ENCODE assay signal across 8 mouse cellular contexts in the genomic region with DNA sequence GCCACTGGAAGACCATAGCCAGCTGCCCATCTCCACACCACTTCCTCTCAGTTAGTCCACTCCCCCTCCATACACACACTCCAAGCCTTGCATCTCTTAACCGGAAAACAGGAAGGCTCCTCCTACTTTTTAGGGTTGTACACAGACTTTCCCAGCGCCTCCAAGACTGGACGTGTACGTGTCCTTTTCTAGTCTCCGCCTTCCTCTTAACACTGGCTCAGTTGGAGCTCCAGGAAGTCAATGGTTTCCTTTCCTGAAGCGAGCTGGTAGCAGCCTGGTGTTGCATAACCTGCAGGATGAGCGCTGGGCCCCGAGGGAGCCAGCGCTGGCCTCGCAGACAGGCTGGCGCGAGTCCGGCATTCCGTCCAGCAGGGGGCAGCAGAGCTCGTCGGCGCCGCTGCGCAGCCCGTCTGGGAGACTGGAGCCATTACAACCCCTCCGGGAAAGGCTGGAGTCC.
DNase-seq lines count a peak whose midpoint lies in the region; ATAC-seq and TF ChIP-seq lines count a peak whose summit lies in the region.

No protein-coding gene starts in this region.

- no peak overlapping the region for H3K9ac ChIP-seq in hindbrain, embryonic 11.5 days (ENCODE audit: low read depth, low read length)
- peak overlapping the region; percentile 50 for H3K9ac ChIP-seq in lung, embryonic 16.5 days (ENCODE audit: low read length)

- in situ Hi-C loops in Patski (cut with MboI; ENCODE audit: low pct_unique_long_range_greater_than_20kb): no loop called here

- DNase-seq in Patski (ENCODE audit: low read depth, low spot score): peak; percentile 43
- DNase-seq in cerebellum, postnatal 10 days: peak; percentile 97 to 98
- DNase-seq in frontal cortex, postnatal 10 days (ENCODE audit: low spot score in 2 of 2): peak; percentile 67 to 86
- DNase-seq in hindbrain, embryonic 11.5 days (ENCODE audit: low spot score): peak; percentile 95
- DNase-seq in layer of hippocampus, adult 9-11 months: peak; percentile 86
- peak; percentile 80 for DNase-seq in ovary, adult 18-20 months (ENCODE audit: low spot score)
- peak; percentile 76 for DNase-seq in thymus, postnatal 0 days (ENCODE audit: low spot score)

- no peaks in the 10 kb centered on the region for H3K9me3 ChIP-seq in hindbrain, embryonic 11.5 days (ENCODE audit: control insufficient read depth, low read length)
- no peaks in the 10 kb centered on the region for H3K9me3 ChIP-seq in lung, embryonic 16.5 days (ENCODE audit: control insufficient read depth, low read length)

- H3K27me3 ChIP-seq in Patski: no peaks in the 10 kb centered on the region
- no peaks in the 10 kb centered on the region for H3K27me3 ChIP-seq in hindbrain, embryonic 11.5 days (ENCODE audit: control insufficient read depth, insufficient read depth, low read length)
- H3K27me3 ChIP-seq in lung, embryonic 16.5 days (ENCODE audit: control insufficient read depth, insufficient read depth, low read depth, low read length): no peaks in the 10 kb centered on the region

- H3K36me3 ChIP-seq in hindbrain, embryonic 11.5 days (ENCODE audit: control insufficient read depth, insufficient read depth, low read length): no peaks in the 10 kb centered on the region
- no peaks in the 10 kb centered on the region for H3K36me3 ChIP-seq in lung, embryonic 16.5 days (ENCODE audit: control insufficient read depth, insufficient read depth, low read length)

- CTCF ChIA-PET in Patski (lab: Charles Lee): interaction anchor here (0.9 to 1.6 kb wide), 7 partner anchors 8 to 291 kb away, joined by 3 to 7 read pairs (median 3); no protein-coding TSS in a partner anchor

- H3K27ac ChIP-seq in hindbrain, embryonic 11.5 days (ENCODE audit: low read depth, low read length): no peak overlapping the region
- H3K27ac ChIP-seq in lung, embryonic 16.5 days (ENCODE audit: low read length): peak overlapping the region; percentile 91

- peak overlapping the region; percentile 29; the same call in 1 of the 2 replicates for H3K4me2 ChIP-seq in hindbrain, embryonic 11.5 days (replicated peaks; ENCODE audit: low read depth, low read length)
- peak overlapping the region; percentile 38 for H3K4me2 ChIP-seq in lung, embryonic 16.5 days (ENCODE audit: low read depth, low read length)

- TF ChIP-seq CTCF in Patski (IDR thresholded peaks at IDR 0.05): peak; percentile 100

- ATAC-seq in Patski: peak; percentile 98
- ATAC-seq in hindbrain, embryonic 11.5 days (ENCODE audit: low FRiP score): peak; percentile 83
- ATAC-seq in lung, embryonic 16.5 days (ENCODE audit: low read depth): peak; percentile 98

- peak overlapping the region; percentile 12; the same call in 1 of the 2 replicates for H3K4me3 ChIP-seq in hindbrain, embryonic 11.5 days (ENCODE audit: low read depth, low read length)
- peak overlapping the region; percentile 18 for H3K4me3 ChIP-seq in lung, embryonic 16.5 days (ENCODE audit: low read length)

- POLR2A ChIA-PET in Patski (lab: Charles Lee): no interaction called here

- H3K4me1 ChIP-seq in hindbrain, embryonic 11.5 days (replicated peaks; ENCODE audit: control insufficient read depth, insufficient read depth, low read length): 0 out of 2 replicates have a peak, but pooled peaks cover 9% of the 10 kb centered on the region
- H3K4me1 ChIP-seq in lung, embryonic 16.5 days (replicated peaks; ENCODE audit: control insufficient read depth, insufficient read depth, low read length): peaks cover 11% of the 10 kb centered on the region

- WGBS in hindbrain, embryonic 11.5 days: 2% methylated on average over 21 of the region's 21 CpGs
- 2% methylated on average over 21 of the region's 21 CpGs for WGBS in lung, embryonic 16.5 days

Comparison
In these comparisons a context has a peak if more than half of its experiments do, and no peak if none do; other contexts are left out.
1. DNase-seq: peak in every context shown above with its lines; median percentile 98 in cerebellum, postnatal 10 days; 95 in hindbrain, embryonic 11.5 days; 86 in layer of hippocampus, adult 9-11 months; 80 in ovary, adult 18-20 months; 76 in frontal cortex, postnatal 10 days; 76 in thymus, postnatal 0 days; 43 in Patski.